Mouse (Mus musculus) midbrain, embryonic 12.5 days (tissue): Measurements from ENCODE around the gene Mllt3. TPM values are rescaled to one million over a fixed set of nuclear protein-coding genes. Genes with fewer than 3 reads are reported as not detected.

Source experiments
- ATAC-seq: fragments of 200-750 bp; cut with Nextera tagmentation; 2 replicates; pipeline ENCODE4 v1.8.0; 2017; ENCODE audit warnings: low read depth, moderate TSS enrichment, moderate library complexity; ENCODE audit not compliant: low FRiP score
- H3K27ac ChIP-seq: fragments of 300-500 bp; sonication (generic); replicated peaks from 2 replicates; pipeline ENCODE4 v1.5.1; 2016; ENCODE audit warnings: mild to moderate bottlenecking
- H3K27me3 ChIP-seq: fragments of 300-500 bp; sonication (generic); 2 replicates; pipeline ENCODE4 v1.6.1; 2016; ENCODE audit warnings: mild to moderate bottlenecking
- H3K36me3 ChIP-seq: fragments of 300-500 bp; sonication (generic); 2 replicates; pipeline ENCODE4 v1.6.1; 2016
- H3K4me1 ChIP-seq: fragments of 300-500 bp; sonication (generic); 2 replicates; pipeline ENCODE4 v1.6.1; 2016
- H3K4me2 ChIP-seq: fragments of 300-500 bp; sonication (generic); replicated peaks from 2 replicates; pipeline ENCODE4 v1.6.1; 2016; ENCODE audit warnings: mild to moderate bottlenecking, moderate library complexity
- H3K4me3 ChIP-seq: fragments of 300-500 bp; sonication (generic); 2 replicates; pipeline ENCODE4 v1.5.1; 2016; ENCODE audit warnings: mild to moderate bottlenecking
- H3K9ac ChIP-seq: fragments of 300-500 bp; sonication (generic); replicated peaks from 2 replicates; pipeline ENCODE4 v1.6.1; 2016; ENCODE audit warnings: mild to moderate bottlenecking, moderate library complexity
- H3K9me3 ChIP-seq: fragments of 300-500 bp; sonication (generic); 2 replicates; pipeline ENCODE4 v1.6.1; 2016; ENCODE audit warnings: mild to moderate bottlenecking
- WGBS: fragments of 180-500 bp; shearing (Covaris S2); methylation state at CpG from one replicate; pipeline ENCODE4 v1.1.7; 2016; 5-methylcytosine and 5-hydroxymethylcytosine counted together
- polyA plus RNA-seq: library from polyadenylated mRNA; unstranded; fragments of >200 nt; fragmentation: Nextera tagmentation; extraction: Ambion mirVana; gene quantifications from 2 replicates; pipeline ENCODE4 v1.2.1, GENCODE M21; 2016

Gene Mllt3
- polyA plus RNA-seq, 1 experiment from 2014 or later = 80.2 TPM

DNA sequence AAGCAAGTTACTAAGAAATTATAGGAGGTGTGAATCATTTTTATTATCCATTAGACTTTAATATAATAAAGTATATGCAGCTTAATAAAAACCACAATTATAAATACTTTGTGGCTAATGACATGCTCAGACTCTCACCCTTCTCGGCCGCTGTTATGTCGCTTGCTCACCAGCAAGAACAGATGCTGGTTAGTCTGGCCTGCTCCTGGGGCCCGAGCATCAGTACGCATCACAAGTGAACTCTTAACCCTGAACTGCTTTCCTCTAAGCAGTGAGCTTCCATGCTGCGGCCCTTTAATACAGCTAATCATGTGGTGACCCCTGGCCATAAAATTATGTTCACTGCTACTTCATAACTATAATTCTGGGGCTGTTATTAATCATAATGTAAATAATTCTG is 198.0 kb downstream of the Mllt3 start:
- Histone ChIP-seq H3K36me3 (peaks cover 5% of the 10 kb centered on the region; the same call in 1 of the 2 replicates), H3K4me3 (no peak overlapping the region), H3K27me3 (no peaks in the 10 kb centered on the region), H3K27ac (no peak overlapping the region), H3K4me2 (no peak overlapping the region), H3K4me1 (peaks cover 13% of the 10 kb centered on the region), H3K9ac (no peak overlapping the region), H3K9me3 (no peaks in the 10 kb centered on the region)
- no peak for ATAC-seq
- 67% methylated on average over 6 of the region's 6 CpGs for WGBS

DNA sequence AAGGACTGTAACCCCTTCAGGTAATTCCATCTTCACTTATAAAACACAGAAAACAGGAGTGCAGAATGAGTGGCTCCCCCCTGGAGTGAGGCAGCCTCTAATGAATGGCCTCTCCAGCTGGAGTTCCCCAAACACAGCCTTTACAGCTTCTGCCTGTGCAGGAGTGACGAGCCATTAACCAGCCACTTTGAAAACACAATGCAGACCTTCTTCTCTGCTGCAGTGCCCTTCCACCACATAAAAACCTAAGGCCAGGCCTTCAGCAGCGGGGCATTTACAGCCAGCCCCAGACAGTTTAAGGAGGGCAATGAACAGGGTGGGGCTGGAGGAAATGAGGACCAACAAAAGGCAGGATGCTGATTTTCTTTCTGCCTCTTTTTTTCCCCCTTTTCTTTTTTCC is 198.9 kb downstream of the Mllt3 start:
- ATAC-seq = 0 out of 2 replicates have a peak, but pooled peaks have one; percentile 47
- 22% methylated on average over 2 of the region's 2 CpGs for WGBS
- Histone ChIP-seq H3K4me3 (no peak overlapping the region), H3K9me3 (no peaks in the 10 kb centered on the region), H3K4me1 (peaks cover 13% of the 10 kb centered on the region), H3K27ac (peak overlapping the region; percentile 55; the same call in 1 of the 2 replicates), H3K9ac (no peak overlapping the region), H3K36me3 (no peaks in the 10 kb centered on the region; the same call in 1 of the 2 replicates), H3K27me3 (no peaks in the 10 kb centered on the region), H3K4me2 (no peak overlapping the region)

DNA sequence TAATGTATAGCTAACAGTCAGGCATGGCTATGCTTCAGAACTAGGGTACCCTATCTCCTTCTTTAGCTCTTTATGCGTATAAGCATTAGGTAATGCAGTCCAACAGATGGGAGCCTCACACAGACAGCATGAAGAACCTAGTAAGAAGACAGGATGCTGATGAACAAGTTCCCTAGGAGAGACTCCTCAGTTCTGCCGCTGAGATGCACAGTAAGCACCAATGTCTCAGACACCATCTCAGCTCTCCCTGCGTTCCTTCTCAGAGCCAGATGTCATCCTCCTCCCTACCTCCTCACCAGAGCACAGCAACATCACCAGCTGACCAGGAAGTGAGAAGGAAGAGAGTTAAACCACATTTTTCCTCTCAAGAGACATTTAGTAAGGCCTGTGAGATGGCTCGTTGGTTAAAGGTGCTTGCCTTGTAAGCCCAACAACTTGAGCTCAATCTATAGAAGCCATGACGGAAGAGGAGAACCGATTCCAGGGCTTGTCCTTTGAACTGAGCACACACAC is 202.3 kb downstream of the Mllt3 start:
- H3K4me3 ChIP-seq = no peak overlapping the region
- 90% methylated on average over 6 of the region's 6 CpGs for WGBS
- H3K27ac ChIP-seq = no peak overlapping the region

DNA sequence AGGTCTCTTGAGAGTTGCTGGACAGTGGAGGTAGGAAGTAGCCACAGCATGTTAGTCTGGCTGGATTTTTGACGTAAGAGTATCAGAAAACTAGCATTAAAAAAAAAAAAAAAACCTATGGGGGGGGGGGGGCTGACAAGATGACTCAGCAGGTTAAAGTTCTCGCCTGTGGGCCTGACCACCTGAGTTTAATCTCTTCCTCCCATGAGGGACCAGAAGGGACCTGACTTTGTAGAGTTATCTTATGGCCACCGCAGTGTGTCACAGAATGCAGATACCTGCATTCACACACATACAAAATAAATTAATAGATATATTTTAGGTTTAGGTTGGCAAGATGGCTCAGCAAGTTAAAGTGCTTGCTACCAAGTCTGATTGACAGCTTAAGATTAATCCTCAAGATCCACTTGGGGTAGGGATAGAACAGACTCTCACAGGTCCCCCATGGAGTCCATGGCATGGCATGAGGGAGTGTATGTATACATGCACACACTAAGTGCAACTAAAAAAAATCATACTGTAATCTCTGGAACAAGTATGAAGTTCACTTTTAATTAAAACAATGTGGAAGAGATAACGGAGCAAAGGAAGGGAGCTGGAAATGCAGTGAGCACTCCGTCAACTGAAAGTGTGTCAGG is 203.6 kb downstream of the Mllt3 start:
- WGBS = 89% methylated on average over 5 of the region's 5 CpGs
- H3K9ac ChIP-seq = no peak overlapping the region
- H3K27ac ChIP-seq = no peak overlapping the region
- no peak overlapping the region for H3K4me3 ChIP-seq
- H3K27me3 ChIP-seq = no peaks in the 10 kb centered on the region
- no peak for ATAC-seq
- peaks cover 5% of the 10 kb centered on the region for H3K4me1 ChIP-seq
- no peaks in the 10 kb centered on the region for H3K9me3 ChIP-seq
- no peaks in the 10 kb centered on the region; the same call in 1 of the 2 replicates for H3K36me3 ChIP-seq
- H3K4me2 ChIP-seq = no peak overlapping the region

More for the DNA sequence above, 202.3 kb downstream of the Mllt3 start:
- Histone ChIP-seq H3K4me1 (peaks cover 13% of the 10 kb centered on the region), H3K27me3 (no peaks in the 10 kb centered on the region), H3K9me3 (no peaks in the 10 kb centered on the region), H3K36me3 (no peaks in the 10 kb centered on the region; the same call in 1 of the 2 replicates), H3K9ac (no peak overlapping the region), H3K4me2 (no peak overlapping the region)
- ATAC-seq = no peak

DNA sequence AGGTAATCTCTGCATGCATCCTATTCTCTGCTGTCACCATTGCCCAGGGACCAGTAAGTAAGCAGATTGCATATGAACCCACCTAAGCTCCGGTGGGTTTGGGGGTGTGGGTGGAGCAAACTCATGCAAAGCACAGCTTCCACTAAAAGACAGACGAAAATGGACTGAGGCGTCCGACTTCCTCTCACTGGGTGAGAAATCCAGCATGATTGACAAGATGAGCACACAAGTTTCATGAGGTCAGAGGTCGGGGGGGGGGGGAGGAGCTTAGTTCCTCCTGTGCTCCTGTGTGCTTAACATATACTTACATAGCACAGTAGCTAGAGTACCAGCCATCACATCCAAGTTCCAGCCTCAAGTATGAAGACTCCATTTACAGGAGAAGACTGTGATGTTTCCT is 206.8 kb downstream of the Mllt3 start:
- Histone ChIP-seq H3K4me2 (no peak overlapping the region), H3K36me3 (no peaks in the 10 kb centered on the region), H3K27me3 (no peaks in the 10 kb centered on the region), H3K4me1 (no peaks in the 10 kb centered on the region), H3K27ac (no peak overlapping the region), H3K9me3 (no peaks in the 10 kb centered on the region), H3K9ac (no peak overlapping the region), H3K4me3 (no peak overlapping the region)
- WGBS = 76% methylated on average over 5 of the region's 5 CpGs
- no peak for ATAC-seq

DNA sequence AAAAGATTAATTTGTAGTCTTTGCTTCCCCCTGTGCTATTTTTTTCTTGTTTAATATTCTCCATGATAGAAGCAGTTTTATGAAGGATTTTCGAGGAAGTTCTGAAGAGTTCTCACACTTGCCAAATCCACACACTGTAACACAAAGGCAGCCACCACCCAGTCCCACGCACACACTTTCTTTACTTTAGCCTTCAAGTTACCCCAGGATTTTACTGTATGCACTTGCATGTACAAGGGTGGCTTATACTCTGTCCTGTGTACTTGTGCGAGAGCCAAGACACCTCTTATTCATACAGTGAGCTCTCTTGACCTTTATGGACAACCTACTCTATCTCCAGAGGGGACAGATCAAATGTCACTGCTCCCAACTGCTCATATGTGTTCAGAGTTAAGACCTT is 209.5 kb downstream of the Mllt3 start:
- H3K36me3 ChIP-seq = no peaks in the 10 kb centered on the region
- ATAC-seq = no peak
- H3K9me3 ChIP-seq = no peaks in the 10 kb centered on the region
- 98% methylated on average over 3 of the region's 3 CpGs for WGBS
- H3K9ac ChIP-seq = no peak overlapping the region
- H3K4me3 ChIP-seq = no peak overlapping the region
- no peaks in the 10 kb centered on the region for H3K27me3 ChIP-seq
- no peak overlapping the region for H3K4me2 ChIP-seq
- H3K27ac ChIP-seq = no peak overlapping the region
- 0 out of 2 replicates have a peak, but pooled peaks cover 5% of the 10 kb centered on the region for H3K4me1 ChIP-seq

DNA sequence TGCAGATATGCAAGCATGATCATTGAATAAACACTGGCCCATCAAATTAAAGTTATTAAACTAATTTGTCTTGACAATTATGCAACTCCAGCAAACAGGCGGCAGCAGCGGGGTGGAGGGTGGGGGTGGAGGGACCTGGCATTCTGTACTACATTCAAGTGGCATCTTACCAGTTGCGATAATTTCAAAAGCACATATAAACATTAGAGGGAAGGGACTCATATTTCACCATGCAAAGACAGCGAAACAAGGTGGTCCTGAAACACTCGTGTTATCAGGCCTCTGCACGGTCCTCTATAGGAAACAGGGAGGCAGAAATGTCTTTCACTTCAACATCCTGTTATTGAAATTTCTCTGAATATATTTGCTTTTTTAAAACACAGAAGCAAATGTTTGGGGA is 210.0 kb downstream of the Mllt3 start:
- Histone ChIP-seq H3K4me1 (0 out of 2 replicates have a peak, but pooled peaks cover 5% of the 10 kb centered on the region), H3K36me3 (no peaks in the 10 kb centered on the region), H3K9ac (no peak overlapping the region), H3K4me3 (no peak overlapping the region), H3K27me3 (no peaks in the 10 kb centered on the region), H3K4me2 (no peak overlapping the region), H3K27ac (no peak overlapping the region), H3K9me3 (no peaks in the 10 kb centered on the region)
- WGBS = 92% methylated on average over 6 of the region's 6 CpGs
- ATAC-seq = no peak

DNA sequence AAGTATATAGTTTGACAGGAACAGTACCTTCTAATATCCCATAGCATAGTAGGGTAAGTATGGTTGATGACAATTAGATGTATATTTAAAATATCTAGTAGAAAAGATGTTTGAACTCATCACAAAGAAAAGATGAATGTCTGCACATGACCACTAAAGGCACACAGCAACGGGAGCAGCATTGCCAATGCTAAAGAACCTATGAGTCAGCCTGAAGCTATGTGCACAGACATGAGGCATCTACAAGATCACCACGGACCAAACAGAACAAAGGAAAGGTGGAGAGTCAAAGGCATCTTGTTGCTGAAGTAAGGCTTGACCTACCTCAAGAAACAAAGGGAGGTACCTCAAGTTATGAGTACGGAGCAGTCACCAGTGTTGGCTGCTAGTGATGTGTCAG is 212.3 kb downstream of the Mllt3 start:
- 87% methylated on average over 3 of the region's 3 CpGs for WGBS
- no peaks in the 10 kb centered on the region for H3K27me3 ChIP-seq
- no peak overlapping the region for H3K9ac ChIP-seq
- no peak overlapping the region for H3K4me2 ChIP-seq
- no peaks in the 10 kb centered on the region for H3K9me3 ChIP-seq
- ATAC-seq = no peak
- H3K4me1 ChIP-seq = 0 out of 2 replicates have a peak, but pooled peaks cover 5% of the 10 kb centered on the region
- H3K27ac ChIP-seq = no peak overlapping the region
- no peak overlapping the region for H3K4me3 ChIP-seq
- H3K36me3 ChIP-seq = no peaks in the 10 kb centered on the region

DNA sequence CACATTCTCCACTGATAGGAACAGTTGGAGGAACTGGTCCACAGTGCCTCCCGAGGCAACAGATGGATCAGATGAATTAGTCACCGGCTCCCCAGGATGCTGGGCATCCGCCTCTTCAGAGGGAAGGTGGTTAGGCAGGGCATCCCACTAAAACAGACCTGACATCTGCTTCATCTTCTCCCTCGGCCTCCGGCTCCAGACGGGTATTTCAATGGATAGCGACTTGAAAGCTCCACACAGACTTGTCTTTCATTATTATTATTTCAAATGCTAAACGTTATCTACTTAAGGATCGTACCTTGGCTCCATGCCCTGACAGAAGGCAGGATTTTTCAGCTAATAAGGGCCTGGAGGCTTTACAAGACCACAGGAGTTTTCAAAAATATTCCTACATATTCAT is 214.0 kb downstream of the Mllt3 start:
- WGBS = 61% methylated on average over 9 of the region's 9 CpGs

DNA sequence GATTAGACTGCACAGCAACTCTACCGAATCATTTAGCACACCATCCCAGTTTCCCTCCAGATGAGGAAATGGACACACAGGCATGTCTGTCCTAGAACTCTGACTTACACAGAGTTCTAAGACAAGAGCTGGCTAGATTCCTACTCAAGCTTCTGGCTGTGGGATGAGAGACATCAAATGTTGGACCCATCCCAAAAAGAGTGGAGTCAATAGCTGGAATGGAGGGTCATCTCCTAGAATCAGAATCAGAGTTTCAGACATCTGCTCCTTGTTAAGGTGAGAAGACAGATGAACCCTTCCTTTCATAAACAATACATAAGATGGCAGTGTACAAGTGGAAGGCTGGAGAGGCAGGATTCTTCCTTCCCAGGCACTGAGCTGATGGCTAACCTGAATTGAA is 214.9 kb downstream of the Mllt3 start:
- H3K27ac ChIP-seq = no peak overlapping the region
- H3K4me1 ChIP-seq = 0 out of 2 replicates have a peak, but pooled peaks cover 8% of the 10 kb centered on the region
- WGBS = 90% methylated on average over 1 of the region's 1 CpGs
- no peaks in the 10 kb centered on the region for H3K9me3 ChIP-seq
- H3K4me3 ChIP-seq = no peak overlapping the region
- no peaks in the 10 kb centered on the region for H3K27me3 ChIP-seq
- no peaks in the 10 kb centered on the region for H3K36me3 ChIP-seq
- H3K9ac ChIP-seq = no peak overlapping the region
- no peak for ATAC-seq
- H3K4me2 ChIP-seq = no peak overlapping the region

More for the DNA sequence above, 214.0 kb downstream of the Mllt3 start:
- no peak overlapping the region for H3K4me2 ChIP-seq
- no peak for ATAC-seq
- H3K9me3 ChIP-seq = no peaks in the 10 kb centered on the region
- 0 out of 2 replicates have a peak, but pooled peaks cover 8% of the 10 kb centered on the region for H3K4me1 ChIP-seq
- no peak overlapping the region for H3K27ac ChIP-seq
- H3K4me3 ChIP-seq = no peak overlapping the region
- H3K36me3 ChIP-seq = no peaks in the 10 kb centered on the region
- H3K9ac ChIP-seq = no peak overlapping the region
- H3K27me3 ChIP-seq = no peaks in the 10 kb centered on the region

DNA sequence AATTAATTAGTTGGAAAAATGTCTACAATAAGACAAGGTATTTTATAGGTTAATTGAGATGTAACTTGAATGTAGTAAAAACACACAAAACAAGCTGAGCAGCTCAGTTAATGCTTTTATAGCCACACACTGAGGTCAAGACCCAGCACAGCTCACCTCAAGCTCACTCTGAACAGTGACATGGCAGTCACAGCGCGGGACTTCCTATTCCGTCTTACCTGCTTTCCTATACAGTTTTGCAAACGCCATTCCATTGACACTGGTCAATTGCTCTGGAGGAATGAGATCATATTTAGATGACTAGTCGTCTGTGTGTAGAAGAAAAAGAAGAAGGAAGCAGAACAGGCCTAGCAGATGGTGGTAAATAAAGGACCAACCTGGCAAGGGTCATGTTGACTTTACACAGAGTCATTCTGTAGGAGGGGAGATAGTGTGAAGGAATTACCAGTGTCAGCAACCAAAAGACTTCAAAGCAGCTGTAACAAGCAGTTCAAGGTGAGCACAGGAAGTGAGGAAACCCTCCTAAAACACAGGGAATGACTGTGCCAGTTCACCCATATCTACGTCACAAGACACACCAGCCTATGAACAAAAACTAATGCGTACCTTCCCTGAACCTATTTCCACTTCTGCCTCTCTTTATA is 217.6 kb downstream of the Mllt3 start:
- no peak overlapping the region for H3K9ac ChIP-seq
- H3K4me2 ChIP-seq = no peak overlapping the region
- H3K9me3 ChIP-seq = no peaks in the 10 kb centered on the region
- H3K27ac ChIP-seq = no peak overlapping the region
- no peaks in the 10 kb centered on the region for H3K27me3 ChIP-seq
- 91% methylated on average over 7 of the region's 7 CpGs for WGBS
- H3K4me1 ChIP-seq = 0 out of 2 replicates have a peak, but pooled peaks cover 8% of the 10 kb centered on the region
- H3K36me3 ChIP-seq = no peaks in the 10 kb centered on the region
- no peak for ATAC-seq
- no peak overlapping the region for H3K4me3 ChIP-seq

DNA sequence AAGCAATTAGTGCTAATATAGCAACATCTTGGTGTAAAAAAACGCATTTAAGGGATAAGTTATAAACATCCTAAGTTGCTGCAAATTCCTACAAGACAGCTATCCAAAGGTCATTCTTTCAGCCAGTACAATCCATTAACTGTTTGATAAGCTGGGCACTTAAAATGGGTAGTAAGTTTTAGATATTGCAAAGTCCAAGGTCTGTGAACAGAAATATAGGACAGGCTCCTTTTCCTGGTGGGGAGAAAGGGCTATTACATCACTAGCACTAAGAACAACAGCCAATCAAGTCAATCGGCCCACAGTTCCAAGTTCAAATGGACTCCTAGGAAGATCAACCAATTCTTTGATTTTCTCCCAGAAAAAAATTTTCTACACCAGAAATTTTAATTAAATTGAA is 221.3 kb downstream of the Mllt3 start:
- Histone ChIP-seq H3K4me1 (0 out of 2 replicates have a peak, but pooled peaks cover 4% of the 10 kb centered on the region), H3K36me3 (no peaks in the 10 kb centered on the region), H3K27ac (no peak overlapping the region), H3K9ac (no peak overlapping the region), H3K9me3 (no peaks in the 10 kb centered on the region), H3K27me3 (no peaks in the 10 kb centered on the region), H3K4me2 (no peak overlapping the region), H3K4me3 (no peak overlapping the region)
- 89% methylated on average over 2 of the region's 2 CpGs for WGBS
- no peak for ATAC-seq
